Mouse (Mus musculus) kidney, postnatal 0 days (tissue): ENCODE measurements around the gene Timm17b. TPM values are rescaled to one million over a fixed set of nuclear protein-coding genes. Genes with fewer than 3 reads are reported as not detected.
"Not testable (repeated sequence)": the region's sequence is repeated elsewhere in the genome, so short reads cannot be mapped to it uniquely, and the experiment has no call there.

Source experiments
- ATAC-seq: fragments of 200-750 bp; cut with Nextera tagmentation; replicated peaks from 2 replicates; pipeline ENCODE4 v1.8.0; 2017; ENCODE audit warnings: low read depth, moderate number of reproducible peaks, moderate TSS enrichment, moderate library complexity; ENCODE audit not compliant: low FRiP score
- DNase-seq: peaks from one replicate; pipeline ENCODE4 v3.0.0-alpha.2; 2016; ENCODE audit warnings: low spot score
- H3K27ac ChIP-seq: fragments of 300-500 bp; sonication (generic); 2 replicates; pipeline ENCODE4 v1.5.1; 2014; ENCODE audit warnings: mild to moderate bottlenecking
- H3K27me3 ChIP-seq: fragments of 300-500 bp; sonication (generic); 2 replicates; pipeline ENCODE4 v1.6.1; 2014; ENCODE audit warnings: low read length, mixed read lengths; ENCODE audit not compliant: insufficient read depth
- H3K36me3 ChIP-seq: fragments of 300-500 bp; sonication (generic); 2 replicates; pipeline ENCODE4 v1.6.1; 2014; ENCODE audit warnings: low read length, mixed read lengths; ENCODE audit not compliant: insufficient read depth
- H3K4me1 ChIP-seq: fragments of 300-500 bp; sonication (generic); replicated peaks from 2 replicates; pipeline ENCODE4 v1.6.1; 2014; ENCODE audit warnings: antibody characterized with exemption, low read length, mixed read lengths; ENCODE audit not compliant: insufficient read depth
- H3K4me2 ChIP-seq: fragments of 300-500 bp; sonication (generic); 2 replicates; pipeline ENCODE4 v1.6.1; 2014; ENCODE audit warnings: mild to moderate bottlenecking, low read length, moderate library complexity, mixed read lengths
- H3K4me3 ChIP-seq: fragments of 300-500 bp; sonication (generic); replicated peaks from 2 replicates; pipeline ENCODE4 v1.5.1; 2014; ENCODE audit warnings: low read depth, low read length
- H3K9ac ChIP-seq: fragments of 300-500 bp; sonication (generic); 2 replicates; pipeline ENCODE4 v1.6.1; 2014; ENCODE audit warnings: low read depth, low read length
- H3K9me3 ChIP-seq: fragments of 300-500 bp; sonication (generic); replicated peaks from 2 replicates; pipeline ENCODE4 v1.6.1; 2016; ENCODE audit warnings: low read length, inconsistent platforms, mixed read lengths
- CTCF ChIP-seq: IDR thresholded peaks from 2 replicates; pipeline ENCODE4 v1.5.1; 2016; ENCODE audit warnings: antibody characterized with exemption, low read depth, mild to moderate bottlenecking, moderate library complexity
- WGBS: fragments of 180-500 bp; shearing (Covaris S2); extraction: QIAGEN DNeasy Blood & Tissue Kit; methylation state at CpG from one replicate; pipeline ENCODE4 v1.1.7; 2014; 5-methylcytosine and 5-hydroxymethylcytosine counted together
- polyA plus RNA-seq: library from polyadenylated mRNA; unstranded; fragments of >200 nt; fragmentation: Nextera tagmentation; extraction: Ambion mirVana; gene quantifications from 2 replicates; pipeline ENCODE4 v1.2.1, GENCODE M21; 2015

Gene Timm17b
- polyA plus RNA-seq, 1 experiment from 2014 or later: 140 TPM

- H3K4me3 ChIP-seq: peak within 1 kb of the TSS; percentile 50
- TF ChIP-seq CTCF: peak; percentile 53
- H3K9me3 ChIP-seq: no peaks in the 10 kb centered on the region
- H3K4me2 ChIP-seq: peak within 1 kb of the TSS; percentile 60
- ATAC-seq: peak; percentile 94
- H3K36me3 ChIP-seq: no peaks in the 10 kb centered on the region
- H3K27me3 ChIP-seq: no peaks in the 10 kb centered on the region
- H3K27ac ChIP-seq: peak within 1 kb of the TSS; percentile 80
- WGBS: 26% methylated on average over 49 of the region's 49 CpGs
- no peaks in the 10 kb centered on the region for H3K4me1 ChIP-seq
- DNase-seq: peak; percentile 92
- H3K9ac ChIP-seq: peak within 1 kb of the TSS; percentile 42; the same call in 1 of the 2 replicates
Observed at GRCm38 (mm10) chrX:7883841-7884567, 15.2 kb upstream of the Timm17b start, which contains the start of gene Slc35a2. TSS of gene Slc35a2 (plus strand) at chrX:7884028.

- no peak for TF ChIP-seq CTCF
- peak overlapping the region; percentile 55 for H3K4me2 ChIP-seq
- DNase-seq (no peak), ATAC-seq (no peak)
- H3K4me3 ChIP-seq: peak overlapping the region; percentile 53
- peak overlapping the region; percentile 51; the same call in 1 of the 2 replicates for H3K9ac ChIP-seq
- no peak overlapping the region for H3K27ac ChIP-seq
- H3K9me3 ChIP-seq: no peaks in the 10 kb centered on the region
- WGBS: 37% methylated on average over 12 of the region's 13 CpGs
- no peaks in the 10 kb centered on the region for H3K36me3 ChIP-seq
- H3K27me3 ChIP-seq: no peaks in the 10 kb centered on the region
- no peaks in the 10 kb centered on the region for H3K4me1 ChIP-seq
Observed at GRCm38 (mm10) chrX:7898211-7898610, 946 bp upstream of the Timm17b start.

- WGBS: 85% methylated on average over 5 of the region's 5 CpGs
- Histone ChIP-seq H3K4me2 (no peak overlapping the region), H3K4me1 (no peaks in the 10 kb centered on the region), H3K27ac (no peak overlapping the region), H3K9ac (no peak overlapping the region), H3K4me3 (no peak overlapping the region), H3K36me3 (no peaks in the 10 kb centered on the region), H3K27me3 (no peaks in the 10 kb centered on the region), H3K9me3 (no peaks in the 10 kb centered on the region)
- DNase-seq: no peak
- ATAC-seq: no peak
- no peak for TF ChIP-seq CTCF
Observed at GRCm38 (mm10) chrX:7904441-7904840, 5.3 kb downstream of the Timm17b start.

GRCm38 (mm10) chrX:7907735-7908134 lies 8.6 kb downstream of the Timm17b start, which contains the start of gene Gm10491:
TSS of gene Gm10491 (minus strand) at chrX:7907835.
- ATAC-seq (no peak), DNase-seq (no peak)
- no peak within 1 kb of the TSS for H3K9ac ChIP-seq
- no peak within 1 kb of the TSS for H3K4me3 ChIP-seq
- no peaks in the 10 kb centered on the region for H3K4me1 ChIP-seq
- WGBS: 83% methylated on average over 5 of the region's 5 CpGs
- no peaks in the 10 kb centered on the region for H3K9me3 ChIP-seq
- TF ChIP-seq CTCF: no peak
- no peak within 1 kb of the TSS for H3K27ac ChIP-seq
- no peaks in the 10 kb centered on the region for H3K27me3 ChIP-seq
- no peak within 1 kb of the TSS for H3K4me2 ChIP-seq
- H3K36me3 ChIP-seq: no peaks in the 10 kb centered on the region

GRCm38 (mm10) chrX:7909242-7909641 lies 10.1 kb downstream of the Timm17b start, which contains the start of gene Gm10490:
TSS of gene Gm10490 (plus strand) at chrX:7909542.
- not testable (repeated sequence) for DNase-seq, ATAC-seq, H3K9ac ChIP-seq, H3K27ac ChIP-seq, H3K9me3 ChIP-seq, H3K4me1 ChIP-seq, H3K36me3 ChIP-seq, H3K4me3 ChIP-seq, H3K4me2 ChIP-seq, H3K27me3 ChIP-seq
- WGBS: 81% methylated on average over 4 of the region's 4 CpGs

GRCm38 (mm10) chrX:7910473-7910872 lies 11.3 kb downstream of the Timm17b start:
- Histone ChIP-seq H3K4me1 (no peaks in the 10 kb centered on the region), H3K4me2 (no peak overlapping the region), H3K36me3 (no peaks in the 10 kb centered on the region), H3K9me3 (no peaks in the 10 kb centered on the region), H3K27me3 (no peaks in the 10 kb centered on the region), H3K27ac (no peak overlapping the region), H3K4me3 (no peak overlapping the region), H3K9ac (no peak overlapping the region)
- no peak for ATAC-seq
- no peak for DNase-seq
- 63% methylated on average over 6 of the region's 6 CpGs for WGBS
- no peak for TF ChIP-seq CTCF
